Mouse (Mus musculus) hindbrain, embryonic 16.5 days (tissue): ENCODE measurements around the gene Frmpd2. TPM values are rescaled to one million over a fixed set of nuclear protein-coding genes. Genes with fewer than 3 reads are reported as not detected.

Source experiments
- ATAC-seq: fragments of 200-750 bp; cut with Nextera tagmentation; 2 replicates; pipeline ENCODE4 v1.8.0; 2017; ENCODE audit warnings: moderate TSS enrichment, moderate library complexity
- H3K27ac ChIP-seq: fragments of 300-500 bp; sonication (generic); 2 replicates; pipeline ENCODE4 v1.5.1; 2014; ENCODE audit warnings: low read depth, mild to moderate bottlenecking, control low read depth, low read length, moderate library complexity
- H3K27me3 ChIP-seq: fragments of 300-500 bp; sonication (generic); replicated peaks from 2 replicates; pipeline ENCODE4 v1.6.1; 2014; ENCODE audit warnings: low read length; ENCODE audit not compliant: control insufficient read depth, insufficient read depth
- H3K36me3 ChIP-seq: fragments of 300-500 bp; sonication (generic); 2 replicates; pipeline ENCODE4 v1.6.1; 2014; ENCODE audit warnings: mild to moderate bottlenecking, low read length, moderate library complexity, mixed read lengths; ENCODE audit not compliant: control insufficient read depth, insufficient read depth
- H3K4me1 ChIP-seq: fragments of 300-500 bp; sonication (generic); 2 replicates; pipeline ENCODE4 v1.6.1; 2014; ENCODE audit warnings: low read depth, low read length; ENCODE audit not compliant: control insufficient read depth, insufficient read depth
- H3K4me2 ChIP-seq: fragments of 300-500 bp; sonication (generic); 2 replicates; pipeline ENCODE4 v1.6.1; 2014; ENCODE audit warnings: mild to moderate bottlenecking, low read length, control low read depth, moderate library complexity
- H3K4me3 ChIP-seq: fragments of 300-500 bp; sonication (generic); 2 replicates; pipeline ENCODE4 v1.5.1; 2014; ENCODE audit warnings: mild to moderate bottlenecking, low read length, control low read depth, moderate library complexity
- H3K9ac ChIP-seq: fragments of 300-500 bp; sonication (generic); 2 replicates; pipeline ENCODE4 v1.6.1; 2014; ENCODE audit warnings: low read depth, mild to moderate bottlenecking, control low read depth, low read length, moderate library complexity
- H3K9me3 ChIP-seq: fragments of 300-500 bp; sonication (generic); 2 replicates; pipeline ENCODE4 v1.6.1; 2014; ENCODE audit warnings: mild to moderate bottlenecking, low read length, moderate library complexity; ENCODE audit not compliant: control insufficient read depth
- WGBS: fragments of 180-500 bp; shearing (Covaris S2); extraction: QIAGEN DNeasy Blood & Tissue Kit; methylation state at CpG from one replicate; pipeline ENCODE4 v1.1.7; 2014; 5-methylcytosine and 5-hydroxymethylcytosine counted together
- polyA plus RNA-seq: library from polyadenylated mRNA; unstranded; fragments of >200 nt; fragmentation: Nextera tagmentation; extraction: Ambion mirVana; gene quantifications from 2 replicates; pipeline ENCODE4 v1.2.1, GENCODE M21; 2015

Frmpd2 gene
- polyA plus RNA-seq, 1 experiment from 2014 or later: 0.09 TPM

DNA sequence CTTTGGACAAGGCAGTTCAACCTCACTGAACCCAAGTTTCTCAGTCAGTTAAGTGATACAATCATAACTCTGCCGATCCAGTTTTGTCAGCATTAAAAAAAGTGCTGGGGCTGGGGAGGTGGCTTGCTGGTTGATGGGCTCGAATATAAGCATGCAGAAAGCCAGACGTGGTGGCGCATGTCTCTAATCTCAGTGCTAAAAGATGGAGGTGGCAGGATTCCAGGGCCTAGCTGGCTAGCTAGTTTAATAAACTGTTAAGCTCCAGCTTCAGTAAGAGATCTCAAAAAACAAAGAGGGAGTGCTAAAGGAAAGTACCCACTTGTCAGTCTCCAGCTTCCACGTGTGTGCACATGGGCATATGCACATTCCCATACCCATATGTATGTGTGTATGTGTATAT lies 25.9 kb downstream of the Frmpd2 start:
- WGBS: 74% methylated on average over 5 of the region's 5 CpGs
- H3K4me1 ChIP-seq: no peaks in the 10 kb centered on the region
- no peaks in the 10 kb centered on the region for H3K27me3 ChIP-seq
- no peaks in the 10 kb centered on the region for H3K36me3 ChIP-seq
- no peak overlapping the region for H3K9ac ChIP-seq
- no peak overlapping the region for H3K27ac ChIP-seq
- H3K4me2 ChIP-seq: no peak overlapping the region
- ATAC-seq: no peak
- H3K4me3 ChIP-seq: no peak overlapping the region
- H3K9me3 ChIP-seq: no peaks in the 10 kb centered on the region

DNA sequence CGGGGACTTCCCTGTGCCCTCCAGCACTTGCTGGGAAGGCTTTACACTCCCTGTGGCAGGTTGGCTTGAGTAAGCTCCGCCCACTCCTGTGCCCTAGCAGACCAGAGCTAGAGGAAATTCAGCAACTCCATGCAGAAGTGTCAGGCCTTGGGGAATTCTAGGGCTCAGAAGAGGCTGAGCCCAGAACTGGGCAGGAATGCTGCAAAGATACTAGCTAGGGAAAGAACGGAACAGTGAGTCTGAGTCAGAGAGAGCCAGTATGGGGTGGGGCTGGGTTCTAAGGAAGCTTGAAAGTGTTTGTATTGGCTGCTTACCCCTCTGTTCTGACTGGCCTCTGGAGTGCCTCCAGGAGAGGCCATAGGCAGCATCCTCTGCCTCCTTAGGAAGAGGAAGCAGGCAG lies 27.4 kb downstream of the Frmpd2 start:
- Histone ChIP-seq H3K4me3 (no peak overlapping the region), H3K36me3 (no peaks in the 10 kb centered on the region), H3K27me3 (no peaks in the 10 kb centered on the region), H3K9ac (no peak overlapping the region), H3K4me1 (no peaks in the 10 kb centered on the region), H3K4me2 (no peak overlapping the region), H3K27ac (no peak overlapping the region), H3K9me3 (no peaks in the 10 kb centered on the region)
- WGBS: 68% methylated on average over 3 of the region's 3 CpGs
- 0 out of 2 replicates have a peak, but pooled peaks have one; percentile 8 for ATAC-seq

DNA sequence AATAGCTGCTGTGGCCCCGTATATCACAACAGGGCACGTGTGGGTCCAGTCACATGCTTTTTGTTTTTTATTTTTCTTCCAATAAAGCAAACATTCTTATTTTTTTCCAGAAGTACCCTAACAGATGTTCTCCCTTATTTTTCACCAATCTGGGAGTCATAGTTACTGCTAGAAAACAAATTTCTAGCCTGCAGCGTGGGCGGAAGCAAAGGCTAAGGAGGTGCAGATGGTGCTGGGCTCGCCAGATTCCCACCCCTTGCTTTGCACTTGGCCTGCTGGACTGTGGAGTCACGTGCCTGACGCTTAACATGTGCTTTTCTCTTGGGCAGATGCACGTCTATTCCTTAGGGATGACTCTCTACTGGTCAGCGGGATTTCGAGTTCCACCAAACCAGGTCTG lies 29.1 kb downstream of the Frmpd2 start:
- Histone ChIP-seq H3K27me3 (no peaks in the 10 kb centered on the region), H3K27ac (no peak overlapping the region), H3K4me1 (no peaks in the 10 kb centered on the region), H3K9me3 (no peaks in the 10 kb centered on the region), H3K4me2 (no peak overlapping the region), H3K36me3 (no peaks in the 10 kb centered on the region), H3K4me3 (no peak overlapping the region), H3K9ac (no peak overlapping the region)
- ATAC-seq: no peak
- 76% methylated on average over 10 of the region's 10 CpGs for whole genome bisulfite sequencing

DNA sequence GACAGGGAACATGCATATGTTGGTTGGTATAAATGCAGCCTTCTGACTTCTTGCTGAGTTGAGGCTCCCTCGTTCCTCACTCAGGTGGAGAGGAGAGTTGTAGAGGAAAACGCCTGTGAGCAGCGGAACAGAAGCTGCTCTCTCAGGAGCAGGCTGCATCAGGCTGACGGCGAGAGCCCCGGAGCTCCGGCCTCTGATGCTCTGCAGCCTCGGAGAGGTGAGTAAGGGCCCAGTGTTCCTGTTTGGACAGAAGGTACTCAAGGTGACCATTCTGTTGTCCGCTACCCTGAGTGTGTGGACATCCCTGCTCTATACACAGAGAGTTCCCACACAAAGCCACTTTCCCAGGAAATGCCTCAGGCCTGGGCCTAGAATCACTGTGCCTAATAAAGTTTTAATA lies 31.8 kb downstream of the Frmpd2 start:
- H3K4me1 ChIP-seq: peaks cover 2% of the 10 kb centered on the region; the same call in 1 of the 2 replicates
- ATAC-seq: no peak
- 87% methylated on average over 9 of the region's 9 CpGs for WGBS
- no peak overlapping the region for H3K9ac ChIP-seq
- H3K4me3 ChIP-seq: no peak overlapping the region
- no peak overlapping the region for H3K27ac ChIP-seq
- H3K4me2 ChIP-seq: no peak overlapping the region
- no peaks in the 10 kb centered on the region for H3K36me3 ChIP-seq
- no peaks in the 10 kb centered on the region for H3K9me3 ChIP-seq
- H3K27me3 ChIP-seq: no peaks in the 10 kb centered on the region

DNA sequence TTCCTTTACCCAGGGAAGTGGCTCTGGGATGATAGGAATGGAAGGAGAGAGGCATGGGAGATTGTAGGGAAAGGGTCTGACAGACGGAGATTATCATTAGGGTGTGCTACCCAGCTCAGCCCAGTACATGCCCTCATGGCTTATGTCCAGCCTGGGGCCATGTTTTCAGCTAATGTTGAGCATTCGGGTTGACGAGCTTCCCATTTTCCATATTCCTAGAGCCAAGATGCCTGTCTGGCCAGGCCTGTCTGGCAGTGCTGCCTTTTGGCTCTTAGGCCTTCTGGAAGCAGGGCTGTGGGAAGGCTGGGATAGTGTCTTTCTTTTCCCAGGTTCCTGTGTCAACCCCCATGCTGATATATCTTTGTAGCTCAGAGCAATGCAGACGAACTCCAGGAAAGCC lies 35.2 kb downstream of the Frmpd2 start:
- Histone ChIP-seq H3K27ac (no peak overlapping the region), H3K9ac (no peak overlapping the region), H3K4me1 (peaks cover 2% of the 10 kb centered on the region; the same call in 1 of the 2 replicates), H3K4me3 (no peak overlapping the region), H3K4me2 (no peak overlapping the region), H3K27me3 (no peaks in the 10 kb centered on the region), H3K36me3 (no peaks in the 10 kb centered on the region), H3K9me3 (no peaks in the 10 kb centered on the region)
- 69% methylated on average over 4 of the region's 4 CpGs for WGBS
- no peak for ATAC-seq

DNA sequence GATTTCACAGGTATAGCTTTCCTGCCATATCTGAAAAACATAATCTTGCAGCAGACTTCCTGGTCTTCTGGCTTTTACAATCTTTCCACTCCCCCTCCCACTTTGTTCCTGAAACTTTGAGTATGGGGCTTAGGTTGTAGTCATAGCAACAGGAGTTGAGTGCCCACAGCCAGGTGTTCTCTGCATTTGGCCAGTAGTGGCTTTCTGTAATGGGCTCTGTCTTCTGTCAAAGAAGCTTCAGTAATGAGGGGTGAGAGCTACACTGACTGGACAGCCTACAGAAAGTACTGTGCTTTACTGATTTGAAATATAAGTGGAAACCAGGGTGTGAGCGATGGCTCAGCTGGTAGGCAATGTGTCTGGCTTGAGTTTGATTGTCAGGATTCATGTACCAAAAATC lies 37.2 kb downstream of the Frmpd2 start:
- no peak for ATAC-seq
- no peaks in the 10 kb centered on the region for H3K36me3 ChIP-seq
- WGBS: 88% methylated on average over 1 of the region's 1 CpGs

DNA sequence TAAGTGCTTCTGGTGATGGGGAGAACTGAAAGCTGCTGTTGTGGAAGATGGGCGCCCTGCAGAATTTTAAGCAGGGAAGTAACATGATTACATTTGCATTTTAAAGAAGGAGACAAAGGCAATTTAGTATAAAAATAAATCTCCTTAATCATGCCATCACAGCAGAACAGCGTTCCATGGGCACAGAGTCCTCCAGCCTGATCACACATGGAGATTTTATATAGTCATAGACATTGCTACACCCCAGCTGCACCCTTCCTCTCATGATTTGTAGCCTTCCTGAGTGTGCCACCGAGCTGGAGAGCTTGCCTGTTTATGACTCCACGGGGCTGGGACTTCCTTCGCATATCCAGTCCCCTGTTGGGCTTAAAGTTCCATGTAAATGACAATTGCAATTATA lies 42.4 kb downstream of the Frmpd2 start:
- 0 out of 2 replicates have a peak, but pooled peaks have one; percentile 54 for ATAC-seq
- H3K27me3 ChIP-seq: no peaks in the 10 kb centered on the region
- no peak overlapping the region for H3K9ac ChIP-seq
- no peaks in the 10 kb centered on the region for H3K9me3 ChIP-seq
- H3K4me3 ChIP-seq: no peak overlapping the region
- peaks cover 2% of the 10 kb centered on the region for H3K4me1 ChIP-seq
- no peaks in the 10 kb centered on the region for H3K36me3 ChIP-seq
- WGBS: 50% methylated on average over 5 of the region's 5 CpGs
- H3K4me2 ChIP-seq: no peak overlapping the region
- no peak overlapping the region for H3K27ac ChIP-seq

More for the DNA sequence above, 37.2 kb downstream of the Frmpd2 start:
- Histone ChIP-seq H3K27me3 (no peaks in the 10 kb centered on the region), H3K4me2 (no peak overlapping the region), H3K27ac (no peak overlapping the region), H3K4me3 (no peak overlapping the region), H3K9ac (no peak overlapping the region), H3K9me3 (no peaks in the 10 kb centered on the region), H3K4me1 (peaks cover 4% of the 10 kb centered on the region)

DNA sequence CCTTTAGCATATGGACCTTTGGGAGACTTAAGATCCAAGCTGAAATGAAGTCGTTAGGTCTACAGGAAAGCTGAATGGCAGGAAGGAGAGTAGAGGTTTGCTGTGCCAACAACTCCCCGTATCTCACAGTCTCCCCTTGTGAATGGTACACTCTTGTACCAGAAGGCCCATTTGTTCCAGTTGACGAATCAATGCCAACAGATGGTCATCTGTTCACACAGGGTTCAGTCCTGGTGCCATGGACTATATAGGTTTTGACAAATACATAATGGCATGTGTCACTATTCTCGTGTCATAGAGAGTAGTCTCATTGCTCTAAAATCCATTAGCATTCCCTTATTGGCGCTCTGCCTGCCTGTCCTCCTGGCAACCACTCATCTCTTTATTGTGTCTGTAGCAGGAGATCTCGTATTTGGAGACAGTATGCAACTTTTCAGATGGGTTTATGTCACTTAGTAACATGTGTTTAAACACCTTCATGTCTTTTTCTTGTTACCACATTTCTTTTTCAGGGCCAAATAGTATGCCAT lies 43.3 kb downstream of the Frmpd2 start:
- 52% methylated on average over 6 of the region's 6 CpGs for WGBS
- no peak overlapping the region for H3K4me3 ChIP-seq
- peaks cover 2% of the 10 kb centered on the region for H3K4me1 ChIP-seq
- H3K36me3 ChIP-seq: no peaks in the 10 kb centered on the region
- H3K27me3 ChIP-seq: no peaks in the 10 kb centered on the region
- no peaks in the 10 kb centered on the region for H3K9me3 ChIP-seq
- H3K27ac ChIP-seq: no peak overlapping the region
- peak; percentile 64; the same call in 1 of the 2 replicates for ATAC-seq
- no peak overlapping the region for H3K4me2 ChIP-seq
- H3K9ac ChIP-seq: no peak overlapping the region

DNA sequence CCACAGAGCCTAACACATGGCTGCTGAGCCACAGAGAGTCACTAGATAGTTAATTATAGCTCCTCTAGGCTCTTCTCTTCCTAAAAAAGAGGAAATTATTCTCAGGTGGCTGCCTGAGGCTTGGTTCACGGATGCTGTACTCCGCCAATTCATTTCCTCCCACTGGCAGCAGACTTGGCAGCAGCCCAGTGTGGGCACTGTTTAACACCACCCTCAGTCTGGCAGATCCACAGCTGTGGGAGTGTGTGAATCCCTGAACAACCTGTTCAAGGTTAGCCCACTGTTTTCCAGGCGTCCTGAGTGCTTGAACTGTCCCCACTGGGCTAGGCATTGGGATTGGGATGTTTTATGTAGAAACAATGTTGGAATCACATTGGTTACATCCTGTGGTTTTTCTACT lies 50.0 kb downstream of the Frmpd2 start:
- 27% methylated on average over 3 of the region's 3 CpGs for WGBS

More for the DNA sequence above, 50.0 kb downstream of the Frmpd2 start:
- H3K9me3 ChIP-seq: no peaks in the 10 kb centered on the region
- ATAC-seq: peak; percentile 65
- no peaks in the 10 kb centered on the region for H3K36me3 ChIP-seq
- 0 out of 2 replicates have a peak overlapping the region, but pooled peaks have one; percentile 3 for H3K27ac ChIP-seq
- H3K4me2 ChIP-seq: no peak overlapping the region
- H3K4me3 ChIP-seq: no peak overlapping the region
- H3K27me3 ChIP-seq: no peaks in the 10 kb centered on the region
- no peak overlapping the region for H3K9ac ChIP-seq
- H3K4me1 ChIP-seq: peaks cover 7% of the 10 kb centered on the region
